Mouse (Mus musculus) lung, adult 2 months (tissue): Measurements from ENCODE around the gene Tgfbr1.

ENCODE experiments used
- CTCF ChIP-seq: fragments of 200-500 bp; IDR thresholded peaks from 2 replicates; pipeline ENCODE4 v1.5.1; 2011; ENCODE audit warnings: mild to moderate bottlenecking, low read length, control low read depth; ENCODE audit not compliant: insufficient read depth
- POLR2A ChIP-seq: fragments of 200-500 bp; IDR thresholded peaks from 2 replicates; pipeline ENCODE4 v1.6.1; 2011; ENCODE audit warnings: low read depth, mild to moderate bottlenecking, control low read depth, low read length, borderline replicate concordance; ENCODE audit errors: extremely low read depth

DNA sequence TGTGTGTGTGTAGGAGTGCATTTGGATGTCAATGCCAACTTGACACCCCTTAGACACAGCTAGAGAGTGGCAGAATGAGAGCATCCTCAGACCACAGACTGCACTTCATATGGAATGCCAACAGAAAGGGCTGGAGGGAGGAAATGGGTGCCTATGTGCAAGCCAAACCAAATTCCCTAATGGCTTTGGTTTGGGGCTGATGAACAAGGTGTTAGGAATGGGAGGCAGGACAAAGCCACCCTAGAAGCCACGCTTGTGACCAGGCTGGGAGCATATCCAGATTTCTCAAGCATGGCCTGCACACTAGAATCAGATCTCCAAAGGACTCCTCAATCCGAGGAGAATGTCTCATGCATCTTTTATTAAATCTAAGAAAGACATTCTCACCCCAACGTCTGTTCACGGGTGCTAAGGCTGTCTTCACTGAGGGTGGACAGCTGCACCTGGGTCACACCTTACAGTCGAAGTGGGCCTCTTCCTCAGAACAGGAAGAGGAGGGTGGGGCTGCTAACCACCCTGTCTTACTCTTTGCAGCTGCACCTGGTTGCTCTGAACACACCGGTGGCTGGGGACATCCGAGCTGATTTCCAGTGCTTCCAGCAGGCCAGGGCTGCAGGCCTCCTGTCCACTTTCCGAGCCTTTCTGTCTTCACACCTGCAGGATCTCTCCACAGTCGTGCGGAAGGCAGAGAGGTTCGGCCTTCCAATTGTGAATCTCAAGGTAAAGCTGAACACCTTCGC, 43.0 kb upstream of the Tgfbr1 start:
- TF ChIP-seq CTCF (no peak), POLR2A (no peak)
